Mouse (Mus musculus) layer of hippocampus, adult 9-10 months (tissue): ENCODE measurements around the gene Opa3.

Experiments
- DNase-seq: peaks from one replicate; pipeline ENCODE4 v3.0.0; 2022; ENCODE audit warnings: low spot score

Gene Opa3

GRCm38 (mm10) chr7:19246855-19247254, 18.7 kb downstream of the Opa3 start:
- DNase-seq, result no peak

- no peak for DNase-seq
These were observed 19.4 kb downstream of the Opa3 start for GRCm38 (mm10) chr7:19247511-19247910.

GRCm38 (mm10) chr7:19252078-19252477, 23.9 kb downstream of the Opa3 start:
- DNase-seq, result no peak

- no peak for DNase-seq
These were observed 25.3 kb downstream of the Opa3 start for GRCm38 (mm10) chr7:19253437-19253836.

GRCm38 (mm10) chr7:19255395-19255794, 27.3 kb downstream of the Opa3 start:
- DNase-seq, result no peak

GRCm38 (mm10) chr7:19256567-19256966, 28.4 kb downstream of the Opa3 start:
- DNase-seq, result no peak

- DNase-seq, result no peak
These were observed 29.4 kb downstream of the Opa3 start for GRCm38 (mm10) chr7:19257390-19258022.

GRCm38 (mm10) chr7:19258336-19258735, 30.2 kb downstream of the Opa3 start:
- DNase-seq, result no peak

- DNase-seq, result no peak
These were observed 37.0 kb downstream of the Opa3 start for GRCm38 (mm10) chr7:19265147-19265546.

GRCm38 (mm10) chr7:19265928-19266822, 38.0 kb downstream of the Opa3 start:
- no peak for DNase-seq

- no peak for DNase-seq
These were observed 38.9 kb downstream of the Opa3 start for GRCm38 (mm10) chr7:19267051-19267450.

GRCm38 (mm10) chr7:19268993-19269681, 41.0 kb downstream of the Opa3 start:
- no peak for DNase-seq

- no peak for DNase-seq
These were observed 41.7 kb downstream of the Opa3 start for GRCm38 (mm10) chr7:19269721-19270441.

GRCm38 (mm10) chr7:19270509-19271237, 42.5 kb downstream of the Opa3 start:
- no peak for DNase-seq

GRCm38 (mm10) chr7:19271238-19272172, 43.4 kb downstream of the Opa3 start, which contains the start of gene Vasp:
Gene Vasp (minus strand): TSS chr7:19271817.
- DNase-seq, result peak; percentile 59

- no peak for DNase-seq
These were observed 44.1 kb downstream of the Opa3 start for GRCm38 (mm10) chr7:19272173-19272764.

- no peak for DNase-seq
These were observed 48.1 kb downstream of the Opa3 start for GRCm38 (mm10) chr7:19276253-19276652.

- no peak for DNase-seq
These were observed 50.9 kb downstream of the Opa3 start for GRCm38 (mm10) chr7:19279052-19279451.

GRCm38 (mm10) chr7:19279581-19280114, 51.5 kb downstream of the Opa3 start, which contains the start of gene Ppm1n:
Gene Ppm1n (minus strand): TSS chr7:19280064.
- DNase-seq, result no peak
